Comparison of ENCODE assay signal across 20 mouse cellular contexts in genomic region chr6:101904234-101905028, GRCm38 (mm10).
"Had no signal": no experiment of that assay in that cellular context is flagged by ENCODE, and none has a peak within 500 bp of the region (broad histone marks: within the 10 kb centered on the region; RNA-seq: fewer than 3 reads in every experiment).

No protein-coding gene starts in this region.

- DNase-seq: kidney, adult 18-20 months; kidney, adult 9 months; kidney, postnatal 14 days; kidney, postnatal 4 days; left cerebral cortex, postnatal 4 days; right cerebral cortex, adult 18-20 months; right cerebral cortex, postnatal 14 days; right cerebral cortex, postnatal 4 days; thymus, postnatal 36 days had no signal

- H3K9ac ChIP-seq: limb, embryonic 12.5 days; limb, embryonic 15.5 days; liver, embryonic 12.5 days; liver, embryonic 15.5 days; midbrain, embryonic 12.5 days; midbrain, embryonic 15.5 days; neural tube, embryonic 12.5 days; neural tube, embryonic 15.5 days had no signal

- H3K4me3 ChIP-seq: limb, embryonic 12.5 days; limb, embryonic 15.5 days; liver, embryonic 12.5 days; liver, embryonic 15.5 days; midbrain, embryonic 12.5 days; midbrain, embryonic 15.5 days; neural tube, embryonic 12.5 days; neural tube, embryonic 15.5 days had no signal

- ATAC-seq: inflammation-experienced regulatory T-cells, adult 6 months; intestine, embryonic 16.5 days; liver, embryonic 12.5 days; midbrain, embryonic 15.5 days had no signal

- H3K9me3 ChIP-seq: limb, embryonic 12.5 days; limb, embryonic 15.5 days; liver, embryonic 12.5 days; liver, embryonic 15.5 days; midbrain, embryonic 12.5 days; midbrain, embryonic 15.5 days; neural tube, embryonic 12.5 days; neural tube, embryonic 15.5 days had no signal

- H3K36me3 ChIP-seq: limb, embryonic 12.5 days; limb, embryonic 15.5 days; liver, embryonic 12.5 days; liver, embryonic 15.5 days; midbrain, embryonic 12.5 days; midbrain, embryonic 15.5 days; neural tube, embryonic 12.5 days; neural tube, embryonic 15.5 days had no signal

- H3K4me1 ChIP-seq: limb, embryonic 12.5 days; limb, embryonic 15.5 days; liver, embryonic 12.5 days; liver, embryonic 15.5 days; midbrain, embryonic 12.5 days; midbrain, embryonic 15.5 days; neural tube, embryonic 12.5 days; neural tube, embryonic 15.5 days had no signal

- H3K27ac ChIP-seq: limb, embryonic 12.5 days; limb, embryonic 15.5 days; liver, embryonic 12.5 days; liver, embryonic 15.5 days; macrophage; midbrain, embryonic 12.5 days; midbrain, embryonic 15.5 days; neural tube, embryonic 12.5 days; neural tube, embryonic 15.5 days had no signal

- H3K4me2 ChIP-seq: limb, embryonic 12.5 days; limb, embryonic 15.5 days; liver, embryonic 12.5 days; liver, embryonic 15.5 days; midbrain, embryonic 12.5 days; midbrain, embryonic 15.5 days; neural tube, embryonic 12.5 days; neural tube, embryonic 15.5 days had no signal

- H3K27me3 ChIP-seq: limb, embryonic 12.5 days; limb, embryonic 15.5 days; liver, embryonic 12.5 days; liver, embryonic 15.5 days; midbrain, embryonic 12.5 days; midbrain, embryonic 15.5 days; neural tube, embryonic 12.5 days; neural tube, embryonic 15.5 days had no signal
